Mouse (Mus musculus): ENCODE data around the gene Tmco5.

- TF ChIP-seq FLI1 (IDR thresholded peaks at IDR 0.05; ENCODE audit: low read length) (no peak), GATA1 (IDR thresholded peaks at IDR 0.05; ENCODE audit: borderline replicate concordance, low read length) (no peak)
These were observed 46.7 kb downstream of the Tmco5 start for GRCm38 (mm10) chr2:116925230-116925629.
